Mouse (Mus musculus): Measurements from ENCODE around the gene Cptp.

Gene Cptp

DNA sequence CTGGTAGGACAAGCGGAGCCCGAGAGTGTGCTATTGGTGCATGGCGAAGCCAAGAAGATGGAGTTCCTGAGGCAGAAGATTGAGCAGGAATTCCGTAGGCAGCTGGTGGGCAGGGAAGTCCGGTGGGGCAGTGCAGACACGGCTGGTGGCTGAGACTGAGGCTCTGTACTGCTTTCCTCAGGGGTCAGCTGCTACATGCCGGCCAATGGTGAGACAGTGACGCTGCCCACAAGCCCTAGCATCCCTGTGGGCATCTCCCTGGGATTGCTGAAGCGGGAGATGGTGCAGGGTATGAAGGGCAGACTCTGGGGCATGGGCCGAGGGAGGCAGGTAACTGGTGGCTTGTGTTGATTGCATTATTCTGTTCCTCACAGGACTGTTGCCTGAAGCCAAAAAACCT lies 18.4 kb upstream of the Cptp start:
- no peak for DNase-seq (ENCODE audit: low spot score)

DNA sequence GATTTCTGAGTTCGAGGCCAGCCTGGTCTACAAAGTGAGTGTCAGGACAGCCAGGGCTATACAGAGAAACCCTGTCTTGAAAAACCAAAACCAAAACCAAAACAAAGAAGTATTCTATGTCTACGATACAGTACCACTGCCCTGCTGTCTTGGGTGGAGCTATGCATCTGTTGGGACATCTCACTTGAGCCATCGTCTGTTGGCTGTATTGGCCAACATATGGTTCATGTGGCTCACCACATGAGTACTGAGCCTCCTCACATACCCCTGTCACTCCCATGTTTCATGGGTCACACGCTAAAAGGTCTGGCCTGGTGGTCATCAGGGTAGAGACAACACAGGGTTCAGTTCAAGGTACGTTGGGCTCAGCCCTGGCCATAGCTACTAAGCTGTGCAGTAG lies 17.1 kb upstream of the Cptp start:
- no peak for DNase-seq (ENCODE audit: low spot score)

DNA sequence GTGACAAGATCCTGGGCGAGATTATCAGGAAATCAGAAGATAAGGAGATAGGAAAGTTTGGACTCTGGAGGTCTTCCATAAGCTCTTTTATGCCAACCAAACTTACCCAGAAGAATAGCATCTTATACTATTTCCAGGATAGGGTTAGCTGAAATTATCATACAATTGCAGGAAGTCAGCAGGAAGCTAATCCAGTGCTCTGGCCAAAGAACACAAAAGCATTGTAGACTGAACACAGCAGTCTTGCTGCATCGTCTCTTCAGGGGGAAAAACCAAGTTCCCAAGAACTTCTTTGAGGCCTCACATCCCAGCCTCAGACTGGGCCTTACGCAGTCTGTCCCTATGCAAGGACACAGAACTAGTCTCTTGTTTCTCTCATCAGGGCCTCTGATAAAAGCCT lies 14.3 kb upstream of the Cptp start:
- DNase-seq (ENCODE audit: low spot score): no peak

DNA sequence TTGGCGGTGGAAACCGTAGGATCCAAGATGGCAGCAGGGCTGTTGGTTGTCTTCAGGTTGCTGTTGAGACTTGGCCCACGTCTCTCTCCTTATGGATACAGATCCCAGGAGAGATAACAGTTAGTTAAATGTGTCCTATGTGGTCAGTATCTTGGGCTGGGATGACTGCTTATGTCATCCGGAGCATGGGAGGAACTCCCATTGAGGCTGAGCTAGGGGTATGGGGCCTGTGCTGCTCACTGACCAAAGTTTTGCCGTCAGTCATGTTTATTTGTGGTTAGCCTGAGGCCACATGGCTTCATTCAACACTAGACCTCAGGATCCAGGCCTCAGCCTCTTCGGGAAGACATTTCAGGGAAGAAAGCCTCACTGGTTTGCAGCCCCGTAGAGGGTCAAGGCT lies 2.2 kb upstream of the Cptp start:
- DNase-seq (ENCODE audit: low spot score): no peak

DNA sequence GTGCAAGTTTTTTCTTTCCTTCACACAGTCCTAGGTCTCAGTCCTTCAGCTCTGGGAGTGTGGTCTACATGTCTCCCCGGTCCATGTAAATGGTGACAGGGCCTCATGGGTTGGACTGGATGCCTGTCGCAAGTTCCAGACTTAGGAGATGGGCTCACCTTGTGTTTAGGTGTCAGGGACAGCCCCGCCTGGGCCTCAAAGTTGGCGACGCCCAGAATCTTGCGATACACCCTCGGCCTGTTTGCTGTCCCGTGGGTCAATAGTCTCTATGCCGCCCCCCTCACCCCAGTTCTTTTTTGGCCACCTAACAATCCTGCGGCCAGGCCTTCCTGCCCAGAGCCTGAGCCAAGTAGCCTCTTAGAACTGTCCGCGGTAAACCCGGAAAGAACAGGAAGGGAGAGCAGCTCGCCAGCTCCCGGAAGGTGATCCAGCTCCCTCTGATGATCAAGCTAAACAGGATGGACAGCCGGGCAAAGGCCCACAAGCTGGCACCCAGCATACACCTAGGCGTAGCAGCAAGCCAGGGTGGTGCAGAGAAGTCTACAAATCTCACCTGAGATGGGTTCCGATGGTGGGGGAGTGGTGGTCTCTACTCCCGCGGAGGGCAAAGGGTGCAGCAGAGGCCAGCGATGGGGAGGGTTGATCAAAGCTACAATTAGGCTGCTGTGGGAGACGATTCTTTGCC lies 484 bp downstream of the Cptp start:
- DNase-seq (ENCODE audit: low spot score): no peak

DNA sequence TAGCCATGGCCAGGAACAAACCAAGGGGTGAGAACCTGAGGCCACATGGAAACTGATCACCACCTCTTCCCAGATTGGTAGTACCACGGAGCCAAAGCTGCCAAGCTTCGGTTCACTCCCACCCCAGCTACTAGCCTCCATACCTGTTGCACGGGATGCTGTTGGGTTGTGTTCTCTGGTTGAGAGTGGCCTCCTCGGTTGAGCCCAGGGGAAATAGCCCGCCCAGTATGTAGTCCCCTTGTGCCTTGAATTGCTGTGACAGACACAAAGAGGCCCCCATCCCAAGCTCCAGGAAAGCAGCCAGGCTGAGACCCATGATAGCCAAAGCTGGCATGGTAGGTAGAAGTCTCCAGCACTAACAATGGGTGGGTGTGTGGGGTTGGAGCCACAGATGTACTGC lies 6.2 kb downstream of the Cptp start, which contains the start of gene Tas1r3:
Gene Tas1r3 (minus strand): TSS at position 362 of the 400 bp plus-strand sequence.
- DNase-seq (ENCODE audit: low spot score): no peak

DNA sequence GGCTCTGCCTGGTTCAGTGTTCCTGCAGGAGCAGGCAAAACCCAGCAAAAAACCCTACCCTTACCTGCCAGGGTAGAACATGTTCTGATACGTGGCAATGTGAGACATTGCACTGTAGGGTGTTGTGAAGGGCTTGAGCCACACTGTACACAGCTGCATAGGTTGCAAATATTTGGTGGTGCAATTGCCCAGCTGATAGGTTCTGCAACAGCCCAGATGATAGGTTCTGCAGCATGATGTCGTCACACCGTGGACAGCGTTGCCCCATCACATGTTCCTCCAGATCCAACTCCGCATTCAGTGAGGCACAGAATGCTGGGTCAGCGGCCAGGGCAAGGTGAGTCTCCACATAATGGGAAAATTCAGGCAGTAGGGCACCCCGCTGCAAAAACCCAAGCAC lies 7.5 kb downstream of the Cptp start:
- DNase-seq (ENCODE audit: low spot score): no peak

DNA sequence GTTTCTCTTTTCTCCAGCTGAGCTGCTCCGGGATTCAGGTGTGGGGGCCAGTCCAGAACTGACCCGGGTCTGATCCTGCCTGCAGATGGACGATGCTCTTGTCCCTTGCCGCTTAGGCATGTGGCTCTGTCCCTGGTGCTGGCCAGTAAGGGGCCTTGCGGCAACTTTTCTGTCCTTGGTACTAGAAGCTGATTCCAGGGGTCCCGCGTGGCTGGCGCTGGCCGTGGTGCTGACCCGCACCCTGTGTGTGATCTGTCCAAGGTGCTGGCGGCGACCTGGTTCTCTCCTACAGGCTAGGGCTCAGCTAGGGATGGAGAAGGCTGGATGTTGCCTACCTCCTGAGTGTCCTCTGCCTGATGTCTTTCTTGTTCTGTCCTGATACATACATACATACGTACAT lies 9.9 kb downstream of the Cptp start:
- DNase-seq (ENCODE audit: low spot score): no peak

DNA sequence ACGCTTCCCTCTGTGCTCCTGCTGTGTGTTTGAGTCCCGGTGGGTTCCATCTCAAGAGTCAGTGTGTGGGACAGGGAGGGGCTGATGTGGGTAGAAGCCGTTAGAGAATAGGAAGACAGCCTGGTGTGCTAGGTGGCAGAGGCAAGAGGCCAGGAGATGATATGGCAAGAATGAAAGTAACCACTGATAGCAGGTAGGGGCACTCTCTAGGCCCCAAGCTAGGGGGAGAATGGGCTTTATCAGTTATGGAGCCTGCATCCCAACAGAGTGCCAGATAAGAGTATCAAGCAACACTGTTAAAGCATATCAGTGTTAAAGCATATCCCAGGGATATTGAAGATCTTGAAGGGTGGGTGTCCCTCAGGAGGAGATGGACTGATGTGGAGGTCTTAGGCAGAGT lies 12.4 kb downstream of the Cptp start:
- no peak for DNase-seq (ENCODE audit: low spot score)

DNA sequence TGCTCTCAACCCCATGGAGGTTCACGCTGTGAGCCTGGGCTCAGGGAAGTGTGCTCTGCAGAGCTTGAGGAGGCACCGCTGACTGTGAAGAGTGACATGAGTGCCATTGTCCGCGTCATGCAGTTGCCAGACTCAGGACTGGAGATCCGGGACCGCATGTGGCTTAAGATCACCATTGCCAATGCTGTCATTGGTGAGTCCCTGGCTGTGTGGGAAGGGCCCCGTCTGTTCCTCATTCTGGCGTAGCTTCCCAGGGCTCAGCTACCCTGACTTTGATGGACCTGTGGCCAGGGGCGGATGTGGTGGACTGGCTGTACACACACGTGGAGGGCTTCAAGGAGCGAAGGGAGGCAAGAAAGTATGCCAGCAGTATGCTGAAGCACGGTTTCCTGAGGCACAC lies 13.2 kb downstream of the Cptp start:
- DNase-seq (ENCODE audit: low spot score): no peak

DNA sequence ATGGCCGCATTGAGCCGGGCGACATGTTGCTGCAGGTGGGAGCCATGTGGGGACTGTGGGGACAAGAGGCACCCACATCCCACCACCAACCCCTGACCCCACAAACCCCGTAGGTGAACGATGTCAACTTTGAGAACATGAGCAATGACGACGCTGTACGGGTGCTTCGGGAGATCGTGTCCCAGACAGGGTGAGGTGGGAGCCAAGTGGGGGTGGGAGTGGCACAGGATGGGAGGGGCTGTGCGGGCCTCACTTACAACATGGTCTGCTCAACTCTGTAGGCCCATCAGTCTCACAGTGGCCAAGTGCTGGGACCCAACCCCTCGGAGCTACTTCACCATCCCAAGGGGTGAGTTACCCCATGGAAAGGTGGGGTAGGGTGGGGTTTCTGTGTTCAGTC lies 14.2 kb downstream of the Cptp start:
- no peak for DNase-seq (ENCODE audit: low spot score)

DNA sequence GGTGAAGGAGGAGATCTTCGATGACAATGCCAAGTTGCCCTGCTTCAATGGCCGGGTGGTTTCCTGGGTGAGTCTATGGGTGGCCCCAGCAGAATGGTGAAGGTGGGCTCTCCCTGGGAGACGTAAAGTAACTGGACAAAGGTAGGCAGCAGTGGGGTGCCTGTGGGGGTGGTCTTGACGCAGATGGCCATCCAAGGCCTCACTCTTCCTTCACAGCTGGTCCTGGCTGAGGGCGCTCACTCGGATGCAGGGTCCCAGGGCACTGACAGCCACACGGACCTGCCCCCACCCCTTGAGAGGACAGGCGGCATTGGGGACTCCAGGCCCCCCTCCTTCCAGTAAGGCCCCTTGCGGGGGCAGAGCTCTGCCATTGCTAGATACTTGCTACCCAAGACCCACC lies 15.8 kb downstream of the Cptp start:
- DNase-seq (ENCODE audit: low spot score): no peak

DNA sequence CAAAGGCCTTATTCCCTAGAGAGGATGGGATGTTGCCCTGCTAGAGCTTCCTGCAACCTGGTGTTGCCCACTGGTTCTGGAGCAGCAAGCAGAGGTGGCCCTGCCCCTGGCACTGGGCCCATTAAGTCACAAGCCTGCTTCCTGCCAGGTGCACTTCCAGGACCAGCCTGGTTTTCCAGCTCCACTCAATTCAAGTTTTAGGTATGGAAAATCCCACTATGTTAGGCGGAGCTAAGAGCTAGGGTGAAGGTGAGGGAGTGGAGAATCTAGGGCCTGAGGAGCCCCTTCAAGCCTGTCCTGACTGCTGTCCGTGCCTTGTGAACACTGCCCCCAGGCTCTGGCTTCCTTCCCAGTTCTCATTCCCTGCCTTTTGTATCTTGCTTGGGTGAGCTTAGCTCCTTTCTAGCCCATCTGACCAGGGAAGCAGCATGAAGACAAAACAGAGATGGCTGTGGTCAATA lies 17.3 kb downstream of the Cptp start:
- no peak for DNase-seq (ENCODE audit: low spot score)

DNA sequence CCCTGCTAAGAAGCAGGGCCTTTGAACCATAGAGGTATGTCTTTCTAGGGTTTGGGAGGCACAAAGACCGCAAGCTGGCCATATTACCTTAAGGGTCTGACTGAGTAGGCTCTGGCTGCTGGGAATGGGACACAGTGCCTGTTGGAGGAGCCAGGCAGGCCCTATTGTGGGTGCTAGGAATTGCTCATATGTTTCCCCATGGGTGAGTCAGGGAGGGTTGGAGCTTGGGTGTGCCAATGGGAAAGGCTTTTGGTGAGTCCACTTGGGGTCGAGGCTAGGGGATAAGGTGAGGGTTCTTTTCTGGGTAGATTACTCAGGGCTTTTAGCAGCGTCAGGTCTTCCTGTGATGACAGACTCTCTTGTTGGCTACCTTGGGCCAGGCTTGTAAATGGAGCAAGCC lies 17.9 kb downstream of the Cptp start:
- no peak for DNase-seq (ENCODE audit: low spot score)

DNA sequence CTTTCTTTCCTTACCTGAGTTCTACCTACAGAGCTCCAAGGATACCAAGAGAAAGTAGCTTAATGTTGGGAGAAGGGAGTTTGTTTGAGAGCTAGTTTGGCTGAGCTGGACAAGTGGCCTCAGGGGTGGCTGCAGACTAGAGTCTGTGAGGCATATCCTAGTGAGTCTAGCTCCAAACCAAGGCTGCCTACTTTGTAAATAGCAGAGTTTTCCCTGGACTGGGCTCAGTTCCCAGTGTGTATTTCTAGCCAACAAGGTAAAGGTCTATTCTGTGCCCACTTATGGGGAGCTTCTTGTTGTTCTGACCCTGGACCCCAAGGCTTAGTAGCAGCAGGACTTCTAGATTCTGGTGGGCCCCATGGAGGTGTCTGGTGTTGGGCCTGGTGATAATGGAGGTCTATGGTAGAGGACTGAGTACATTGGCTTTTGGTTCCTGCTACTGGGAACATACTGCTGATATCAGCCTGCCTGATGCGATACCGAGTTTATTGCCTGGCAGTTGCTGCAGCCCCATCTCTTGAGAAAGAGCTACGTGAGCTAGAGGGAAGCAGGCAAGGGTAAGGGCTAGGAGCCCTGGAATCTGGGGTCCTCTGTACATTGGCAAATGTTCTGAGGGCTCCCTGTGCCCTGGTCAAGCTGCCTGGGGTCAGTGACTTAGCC lies 19.3 kb downstream of the Cptp start:
- no peak for DNase-seq (ENCODE audit: low spot score)

DNA sequence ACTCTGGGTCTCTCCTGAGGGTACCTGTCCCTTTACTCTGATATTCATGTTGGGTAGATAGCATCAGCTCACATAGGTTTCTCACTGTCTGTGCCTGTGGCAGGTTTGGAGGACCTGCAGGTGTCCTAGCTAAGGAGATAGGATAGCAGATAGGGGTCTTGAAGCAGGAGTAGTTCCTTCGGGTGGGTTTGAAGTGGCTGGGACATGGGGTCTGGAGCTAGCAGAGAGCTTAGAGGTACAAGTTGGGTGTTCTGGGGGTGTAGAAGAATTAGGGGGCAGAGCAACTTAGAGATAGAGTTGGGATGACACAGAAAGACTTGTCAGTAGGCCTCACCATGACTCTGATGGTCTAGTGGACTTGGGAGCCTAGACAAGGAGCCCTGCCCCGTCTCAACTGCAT lies 19.8 kb downstream of the Cptp start:
- DNase-seq (ENCODE audit: low spot score): no peak

DNA sequence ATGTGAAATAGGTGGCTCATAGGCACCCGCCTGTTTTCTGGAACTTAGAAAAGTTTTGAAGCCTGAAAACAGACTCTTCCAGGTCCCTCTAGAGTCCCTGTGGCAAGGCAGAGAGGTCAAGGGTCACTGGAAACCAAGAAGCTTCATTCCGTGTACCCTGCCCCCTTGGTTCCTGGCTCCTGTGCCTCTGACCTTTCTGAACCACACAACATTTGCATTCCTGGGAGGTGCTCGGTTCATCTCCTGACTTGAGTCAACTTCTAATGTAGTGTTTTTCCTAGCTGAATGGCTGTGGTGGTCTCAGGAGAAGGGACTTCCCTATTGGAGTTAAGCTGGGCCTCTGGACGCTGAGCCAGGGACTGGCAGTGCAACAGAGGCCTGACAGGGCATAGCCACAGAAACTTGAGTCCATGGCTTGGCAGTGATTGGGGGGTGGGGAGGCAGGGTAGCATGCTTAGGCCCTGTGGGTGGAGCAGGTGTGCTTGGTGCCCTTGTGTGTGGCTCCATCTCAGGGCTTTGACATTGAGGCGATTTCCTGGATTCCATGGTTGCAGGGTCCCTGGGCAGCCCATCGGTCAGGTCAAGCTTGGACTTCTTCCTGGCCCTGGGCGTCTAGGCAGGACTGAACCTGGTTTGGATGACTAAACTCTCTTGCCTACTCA lies 20.7 kb downstream of the Cptp start:
- DNase-seq (ENCODE audit: low spot score): no peak

DNA sequence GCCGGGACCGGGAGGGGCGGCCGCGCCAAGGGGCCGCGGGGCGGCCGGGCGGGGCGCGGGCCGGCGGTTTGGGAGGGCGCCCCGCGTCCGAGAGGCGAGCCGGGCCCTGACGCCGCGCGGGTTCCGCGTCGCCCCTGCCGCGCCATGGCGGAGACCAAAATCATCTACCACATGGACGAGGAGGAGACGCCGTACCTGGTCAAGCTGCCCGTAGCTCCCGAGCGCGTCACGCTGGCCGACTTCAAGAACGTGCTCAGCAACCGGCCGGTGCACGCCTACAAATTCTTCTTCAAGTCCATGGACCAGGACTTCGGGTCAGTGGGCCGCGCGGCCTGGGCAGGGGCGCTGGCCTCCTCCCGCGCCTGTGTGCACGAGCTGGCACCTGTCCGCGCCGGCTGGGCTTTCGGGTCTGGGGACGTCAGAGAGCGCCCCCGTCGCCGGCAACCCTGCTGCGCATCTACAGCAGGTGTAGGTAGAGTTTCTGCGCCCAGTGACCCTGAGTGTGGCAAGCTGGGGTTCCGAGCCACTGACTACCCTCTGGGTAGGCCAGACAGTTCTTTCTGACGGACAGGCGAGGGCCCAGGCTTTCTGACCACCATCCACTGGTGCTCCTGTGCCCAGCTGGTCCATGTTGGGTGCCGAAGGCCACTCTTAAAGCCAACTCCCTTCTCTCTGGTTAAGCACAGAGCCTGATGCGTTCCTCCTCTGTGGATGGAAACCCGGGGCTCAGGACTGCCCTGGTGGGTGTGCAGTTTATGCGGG lies 21.5 kb downstream of the Cptp start:
- no peak for DNase-seq (ENCODE audit: low spot score)

DNA sequence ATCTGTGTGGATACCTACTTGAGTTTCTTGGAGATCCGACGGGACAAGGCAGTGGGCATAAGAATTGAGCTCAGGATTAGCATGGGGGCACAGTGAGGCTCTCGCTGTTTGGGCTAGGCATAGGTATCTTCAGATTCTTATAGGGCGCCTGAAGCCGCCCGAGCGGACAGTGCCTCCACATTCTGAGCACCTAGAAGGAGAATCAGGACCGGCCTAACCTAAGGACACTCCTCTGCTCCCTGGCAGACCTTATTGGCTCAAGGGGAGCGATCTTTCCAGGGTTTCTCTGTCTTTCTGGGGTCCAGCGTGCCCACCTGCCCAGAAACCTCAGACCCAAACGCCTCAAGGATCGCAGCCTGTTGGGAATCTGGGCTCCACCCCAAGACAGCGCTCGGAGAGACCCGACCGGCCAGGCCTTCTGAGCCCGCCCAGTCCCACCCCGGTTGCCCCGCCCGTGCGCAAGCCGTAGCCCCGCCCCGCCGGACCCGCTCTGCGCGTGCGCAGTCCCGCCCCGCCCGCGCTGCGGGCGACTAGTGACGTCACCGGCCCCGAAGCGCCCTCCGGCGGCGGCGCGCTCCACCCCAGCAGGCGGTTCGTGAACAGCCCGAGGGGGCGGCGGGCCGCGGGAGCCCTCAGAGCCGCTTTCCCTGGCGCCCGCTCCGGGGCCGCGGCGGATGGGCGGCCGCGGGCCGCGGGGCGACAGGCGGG lies 22.2 kb downstream of the Cptp start, which contains the start of gene Dvl1:
Gene Dvl1 (plus strand): TSS at position 532 of the 708 bp plus-strand sequence.
- peak; percentile 51 for DNase-seq (ENCODE audit: low spot score)

DNA sequence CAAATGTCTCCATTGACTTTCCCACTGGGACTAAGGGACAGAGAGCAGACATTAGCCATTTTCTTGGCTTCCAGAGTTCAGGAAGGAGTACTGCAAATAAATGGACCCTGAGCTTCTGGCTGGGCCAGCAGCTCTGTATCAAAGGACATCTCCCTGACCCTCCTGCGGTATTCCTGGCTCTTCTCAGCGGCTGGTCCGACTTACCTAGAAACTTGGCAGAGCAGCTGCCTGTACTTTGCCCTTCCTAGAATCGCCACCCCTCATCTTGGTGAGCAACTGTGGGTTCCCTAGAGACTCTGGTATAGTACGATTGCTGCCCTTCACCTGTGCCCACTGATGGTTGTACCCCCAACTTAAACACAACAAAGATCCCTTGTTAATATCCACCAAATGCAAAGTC lies 26.0 kb downstream of the Cptp start:
- no peak for DNase-seq (ENCODE audit: low spot score)

DNA sequence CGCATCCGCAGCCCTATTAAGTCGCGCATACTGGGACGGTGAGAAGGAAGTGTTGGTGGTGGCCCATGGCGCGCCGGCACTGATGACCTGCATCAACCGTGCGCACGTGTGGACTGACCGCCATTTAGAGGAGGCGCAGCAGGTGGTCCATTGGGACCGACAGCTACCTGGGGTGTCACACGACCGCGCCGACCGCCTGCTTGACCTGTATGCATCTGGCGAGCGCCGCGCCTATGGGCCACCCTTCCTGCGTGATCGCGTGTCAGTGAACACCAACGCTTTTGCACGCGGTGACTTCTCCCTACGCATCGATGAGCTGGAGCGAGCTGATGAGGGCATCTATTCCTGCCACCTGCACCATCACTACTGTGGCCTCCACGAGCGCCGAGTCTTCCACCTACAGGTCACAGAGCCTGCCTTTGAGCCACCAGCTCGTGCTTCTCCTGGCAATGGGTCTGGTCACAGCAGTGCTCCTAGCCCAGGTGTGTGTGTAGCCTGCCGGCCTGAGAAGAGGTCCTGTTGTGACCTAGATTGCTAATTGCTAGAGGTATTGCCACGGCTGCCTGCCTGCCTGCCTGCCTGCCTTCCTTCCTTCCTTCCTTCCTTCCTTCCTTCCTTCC lies 27.5 kb downstream of the Cptp start:
- no peak for DNase-seq (ENCODE audit: low spot score)

Measured in layer of hippocampus, adult 9-10 months (tissue).